9 mouse cellular contexts compared by ENCODE assay signal in the genomic region with DNA sequence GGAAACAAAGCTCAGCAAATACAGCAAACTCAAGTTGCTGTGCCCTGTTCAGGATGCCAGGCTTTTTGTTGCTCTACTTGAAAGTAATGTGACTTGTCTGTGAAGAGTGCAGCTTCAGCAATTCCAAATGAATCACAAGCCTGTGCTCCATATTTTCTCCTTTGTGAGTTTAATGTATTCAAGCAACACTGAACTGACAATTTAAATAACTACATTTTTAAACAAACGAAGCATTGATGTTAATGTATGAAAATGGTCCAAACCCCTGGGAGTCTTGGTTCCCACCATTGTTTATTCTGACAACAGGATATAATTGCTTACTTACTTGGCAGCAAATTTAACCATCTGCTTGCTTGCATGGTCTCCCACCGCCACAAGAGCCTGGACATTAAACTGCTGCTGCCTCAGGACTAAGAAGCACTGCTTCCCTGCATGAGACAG. TPM values are rescaled to one million over a fixed set of nuclear protein-coding genes. Genes with fewer than 3 reads are reported as not detected.
DNase-seq lines count a peak whose midpoint lies in the region.
"Had no signal": no experiment of that assay in that cellular context is flagged by ENCODE, and none has a peak within 500 bp of the region (broad histone marks: within the 10 kb centered on the region; RNA-seq: fewer than 3 reads in every experiment).

No protein-coding gene starts in this region.

- peak; percentile 47 for DNase-seq in embryo, embryonic 11 days
- no peak for DNase-seq in embryo, embryonic 9.5 days (ENCODE audit: extremely low spot score)
- peak; percentile 2 for DNase-seq in right cerebral cortex, adult 18-20 months
- no peak for DNase-seq in right cerebral cortex, postnatal 25 days
- peak; percentile 18 for DNase-seq in lung, postnatal 36 days
- no peak for DNase-seq in gastrocnemius, postnatal 14 days
- DNase-seq in adrenal gland, adult 18-20 months (ENCODE audit: low spot score in 2 of 2): no peak
- no peak for DNase-seq in adipocyte (ENCODE audit: low spot score)
- DNase-seq: heart, adult 2 months had no signal

- intact Hi-C loops in gastrocnemius, postnatal 14 days (cut with DNase I; ENCODE audit: low total_unique reads): no loop called here

RNA-seq across cellular contexts. Expression of gene Dars, which starts 12.1 kb away (rescaled TPM):
- total RNA-seq in gastrocnemius, postnatal 14 days (2021): 10 to 100 TPM; 68.7 to 70.2 TPM
- total RNA-seq in adrenal gland, adult 18-20 months (2021): 10 to 100 TPM; 66.6 to 78.3 TPM

RNA-seq across cellular contexts. Expression of gene Mcm6, which starts 45.6 kb away (rescaled TPM):
- total RNA-seq in gastrocnemius, postnatal 14 days (2021): 1 to 10 TPM; 6.6 to 9.7 TPM
- 10 to 100 TPM in 1 of 2 experiments, 1 to 10 TPM in 1; 9.9 to 12.9 TPM for total RNA-seq in adrenal gland, adult 18-20 months (2021)

Comparison
In these comparisons a context has a peak if more than half of its experiments do, and no peak if none do; other contexts are left out.
1. DNase-seq: peak in embryo, embryonic 11 days (single experiment), right cerebral cortex, adult 18-20 months (single experiment) and lung, postnatal 36 days (single experiment); none in embryo, embryonic 9.5 days (single experiment), right cerebral cortex, postnatal 25 days (single experiment), gastrocnemius, postnatal 14 days (single experiment), adrenal gland, adult 18-20 months (0 of 2) and adipocyte (single experiment).